Mouse (Mus musculus) limb, embryonic 14.5 days (tissue): ENCODE results near the gene Dhrs4. TPM values are rescaled to one million over a fixed set of nuclear protein-coding genes. Genes with fewer than 3 reads are reported as not detected.

Experiments
- ATAC-seq: fragments of 200-750 bp; cut with Nextera tagmentation; 2 replicates; pipeline ENCODE4 v1.8.0; 2017; ENCODE audit warnings: low read depth, moderate number of reproducible peaks, moderate TSS enrichment; ENCODE audit not compliant: low FRiP score
- DNase-seq: peaks from one replicate; pipeline ENCODE4 v3.0.0-alpha.2; 2015; ENCODE audit warnings: low spot score
- H3K27ac ChIP-seq: fragments of 300-500 bp; sonication (generic); replicated peaks from 2 replicates; pipeline ENCODE4 v1.5.1; 2014; ENCODE audit warnings: low read depth, mild to moderate bottlenecking, low read length, moderate library complexity, mixed read lengths
- H3K27me3 ChIP-seq: fragments of 300-500 bp; sonication (generic); 2 replicates; pipeline ENCODE4 v1.6.1; 2014; ENCODE audit warnings: low read length, mixed read lengths; ENCODE audit not compliant: control insufficient read depth, insufficient read depth
- H3K36me3 ChIP-seq: fragments of 300-500 bp; sonication (generic); 2 replicates; pipeline ENCODE4 v1.6.1; 2014; ENCODE audit warnings: mild to moderate bottlenecking, low read length, moderate library complexity, mixed read lengths; ENCODE audit not compliant: control insufficient read depth, insufficient read depth
- H3K4me1 ChIP-seq: fragments of 300-500 bp; sonication (generic); 2 replicates; pipeline ENCODE4 v1.6.1; 2014; ENCODE audit warnings: antibody characterized with exemption, low read length, mixed read lengths; ENCODE audit not compliant: control insufficient read depth, insufficient read depth
- H3K4me2 ChIP-seq: fragments of 300-500 bp; sonication (generic); replicated peaks from 2 replicates; pipeline ENCODE4 v1.6.1; 2014; ENCODE audit warnings: low read depth, mild to moderate bottlenecking, low read length, moderate library complexity; ENCODE audit not compliant: severe bottlenecking
- H3K4me3 ChIP-seq: fragments of 300-500 bp; sonication (generic); replicated peaks from 2 replicates; pipeline ENCODE4 v1.5.1; 2014; ENCODE audit warnings: low read length
- H3K9ac ChIP-seq: fragments of 300-500 bp; sonication (generic); 2 replicates; pipeline ENCODE4 v1.6.1; 2014; ENCODE audit warnings: mild to moderate bottlenecking, low read depth, low read length, moderate library complexity; ENCODE audit not compliant: severe bottlenecking
- H3K9me3 ChIP-seq: fragments of 300-500 bp; sonication (generic); 2 replicates; pipeline ENCODE4 v1.6.1; 2016; ENCODE audit warnings: low read length; ENCODE audit not compliant: control insufficient read depth
- POLR2A ChIP-seq: fragments of 200-500 bp; IDR thresholded peaks from 2 replicates; pipeline ENCODE4 v1.8.0; 2012; ENCODE audit warnings: inconsistent platforms, mild to moderate bottlenecking, moderate library complexity, borderline replicate concordance; ENCODE audit not compliant: insufficient read depth, insufficient read length; ENCODE audit errors: extremely low read depth
- WGBS: fragments of 180-500 bp; shearing (Covaris S2); extraction: QIAGEN DNeasy Blood & Tissue Kit; methylation state at CpG from one replicate; pipeline ENCODE4 v1.1.7; 2014; 5-methylcytosine and 5-hydroxymethylcytosine counted together
- polyA plus RNA-seq, 2 experiments: library from polyadenylated mRNA; depleted of rRNA in 1 of 2; stranded (reverse) in 1 of 2; unstranded in 1 of 2; fragments of >200 nt; fragmentation: Nextera tagmentation in 1 of 2; extraction: Ambion mirVana in 1 of 2; gene quantifications; 2 replicates each; pipeline versions ENCODE4 v1.2.1 to v1.2.3; 2012 to 2014

Dhrs4 gene
- polyA plus RNA-seq, 2 experiments: 48.4 to 58.6 TPM

DNA sequence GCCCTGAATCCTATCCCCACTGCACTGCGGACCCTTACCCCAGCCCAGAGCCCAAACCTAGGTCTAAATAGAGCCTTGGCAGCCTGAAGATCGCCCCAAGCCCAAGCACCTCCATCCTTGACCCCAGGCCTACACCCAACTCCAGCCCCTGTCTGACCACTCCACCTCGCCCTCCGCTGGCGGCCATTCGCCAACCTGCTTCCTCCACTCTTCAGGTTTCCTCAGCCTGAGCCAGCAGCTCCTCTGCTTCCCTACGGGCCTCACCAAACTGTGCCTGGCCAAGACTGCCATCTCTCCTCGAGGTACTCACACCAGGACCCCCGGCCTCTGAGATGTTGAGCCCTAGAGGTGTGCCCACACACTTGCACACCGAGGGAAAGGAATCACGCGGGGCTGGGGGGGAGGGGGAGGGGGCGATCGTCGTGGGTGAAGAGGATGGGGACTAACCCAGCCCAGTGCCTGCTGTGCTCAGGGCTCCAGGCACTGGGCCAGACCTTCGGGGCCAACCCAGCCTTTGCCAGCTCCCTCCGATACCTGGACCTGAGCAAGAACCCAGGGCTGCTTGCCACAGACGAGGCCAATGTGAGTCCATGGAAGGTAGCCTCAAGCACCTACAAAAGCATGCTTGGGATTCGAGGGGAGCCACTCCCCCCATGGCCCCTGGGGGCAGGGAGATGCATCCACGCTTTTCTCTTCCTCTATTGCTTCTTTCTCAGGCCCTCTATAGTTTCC lies 17.1 kb downstream of the Dhrs4 start:
- Histone ChIP-seq H3K27ac (no peak overlapping the region), H3K4me2 (no peak overlapping the region)
- WGBS: 65% methylated on average over 12 of the region's 20 CpGs

GRCm38 (mm10) chr14:55496761-55497448 lies 18.3 kb downstream of the Dhrs4 start:
- no peak for TF ChIP-seq POLR2A
- Histone ChIP-seq H3K27me3 (no peaks in the 10 kb centered on the region), H3K4me1 (no peaks in the 10 kb centered on the region), H3K4me3 (no peak overlapping the region), H3K4me2 (no peak overlapping the region), H3K36me3 (0 out of 2 replicates have a peak, but pooled peaks cover 3% of the 10 kb centered on the region), H3K9me3 (no peaks in the 10 kb centered on the region), H3K27ac (no peak overlapping the region), H3K9ac (no peak overlapping the region)
- whole genome bisulfite sequencing: 61% methylated on average over 13 of the region's 16 CpGs
- DNase-seq (no peak), ATAC-seq (no peak)

More for the DNA sequence above, 17.1 kb downstream of the Dhrs4 start:
- H3K4me3 ChIP-seq: no peak overlapping the region
- no peaks in the 10 kb centered on the region for H3K9me3 ChIP-seq
- ATAC-seq (no peak), DNase-seq (no peak)
- no peak overlapping the region for H3K9ac ChIP-seq
- 0 out of 2 replicates have a peak, but pooled peaks cover 3% of the 10 kb centered on the region for H3K36me3 ChIP-seq
- H3K27me3 ChIP-seq: no peaks in the 10 kb centered on the region
- peaks cover 4% of the 10 kb centered on the region; the same call in 1 of the 2 replicates for H3K4me1 ChIP-seq
- no peak for TF ChIP-seq POLR2A

DNA sequence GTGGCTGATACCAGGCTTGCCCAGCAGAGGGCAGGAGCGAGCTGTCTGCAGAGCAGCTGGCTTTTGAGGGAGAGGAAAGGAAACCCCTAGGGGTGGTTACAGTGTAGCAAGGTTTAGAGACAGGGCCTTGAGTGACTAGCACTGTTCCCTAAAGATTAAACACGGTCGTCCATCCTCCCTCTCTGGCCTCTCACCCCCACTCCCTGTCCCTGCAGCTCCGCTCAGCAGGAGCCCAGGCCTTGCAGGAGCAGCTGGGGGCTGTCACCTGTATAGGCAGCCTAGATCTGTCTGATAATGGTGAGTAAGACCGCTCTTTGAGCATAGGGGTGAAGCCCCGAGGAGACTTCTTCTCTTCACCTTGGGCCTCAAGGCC lies 18.9 kb downstream of the Dhrs4 start:
- 34% methylated on average over 6 of the region's 6 CpGs for WGBS
- Histone ChIP-seq H3K4me2 (no peak overlapping the region), H3K9ac (no peak overlapping the region), H3K4me1 (no peaks in the 10 kb centered on the region), H3K9me3 (no peaks in the 10 kb centered on the region), H3K4me3 (no peak overlapping the region), H3K27ac (no peak overlapping the region), H3K36me3 (0 out of 2 replicates have a peak, but pooled peaks cover 3% of the 10 kb centered on the region), H3K27me3 (no peaks in the 10 kb centered on the region)
- DNase-seq: peak; percentile 82
- no peak for TF ChIP-seq POLR2A
- ATAC-seq: peak; percentile 62; the same call in 1 of the 2 replicates

- H3K4me3 ChIP-seq: no peak overlapping the region
- DNase-seq: no peak
- no peak for ATAC-seq
- no peaks in the 10 kb centered on the region for H3K9me3 ChIP-seq
- no peak overlapping the region for H3K4me2 ChIP-seq
- no peak overlapping the region for H3K9ac ChIP-seq
- WGBS: 91% methylated on average over 9 of the region's 9 CpGs
- TF ChIP-seq POLR2A: no peak
- no peak overlapping the region for H3K27ac ChIP-seq
- no peaks in the 10 kb centered on the region; the same call in 1 of the 2 replicates for H3K4me1 ChIP-seq
- H3K27me3 ChIP-seq: no peaks in the 10 kb centered on the region
- no peaks in the 10 kb centered on the region for H3K36me3 ChIP-seq
These were observed 27.1 kb downstream of the Dhrs4 start for GRCm38 (mm10) chr14:55505612-55506011.

DNA sequence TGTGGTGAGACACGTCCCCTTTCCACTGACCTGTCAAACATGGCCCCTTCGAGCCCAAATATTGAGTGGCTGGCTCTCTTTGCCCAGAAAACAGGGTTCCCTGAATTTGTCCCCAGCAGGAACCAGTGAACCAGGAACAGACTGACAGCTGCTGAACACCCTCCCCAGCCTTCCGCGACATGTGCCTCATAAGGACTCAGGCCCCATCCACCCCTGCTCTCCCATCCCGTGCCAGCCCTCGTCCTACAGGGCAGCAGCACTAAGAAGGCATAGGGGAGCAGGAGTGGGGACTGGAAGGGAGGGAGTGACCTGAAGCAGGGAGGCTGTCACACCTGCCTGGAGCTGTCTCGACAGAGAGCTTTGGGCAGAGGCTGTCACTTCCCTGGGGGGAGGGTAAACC lies 29.2 kb downstream of the Dhrs4 start:
- no peak for TF ChIP-seq POLR2A
- WGBS: 43% methylated on average over 7 of the region's 7 CpGs
- Histone ChIP-seq H3K27ac (no peak overlapping the region), H3K9ac (no peak overlapping the region), H3K27me3 (no peaks in the 10 kb centered on the region), H3K4me2 (no peak overlapping the region), H3K9me3 (no peaks in the 10 kb centered on the region), H3K4me1 (no peaks in the 10 kb centered on the region; the same call in 1 of the 2 replicates), H3K36me3 (no peaks in the 10 kb centered on the region), H3K4me3 (no peak overlapping the region)
- DNase-seq: no peak
- no peak for ATAC-seq
